Mouse (Mus musculus) limb, embryonic 14.5 days (tissue): ENCODE measurements at regions not wholly inside any gene's neighbourhood (a gene's known extent, or its start where the extent isn't known, plus 50 kb on each side); places are given as distances from the start of the nearest gene placed in this dataset.
A peak's percentile ranks its signal among the peaks of the same experiment; 100 is the strongest.

Experiments
- ATAC-seq: fragments of 200-750 bp; cut with Nextera tagmentation; 2 replicates; pipeline ENCODE4 v1.8.0; 2017; ENCODE audit warnings: low read depth, moderate number of reproducible peaks, moderate TSS enrichment; ENCODE audit not compliant: low FRiP score
- DNase-seq: peaks from one replicate; pipeline ENCODE4 v3.0.0-alpha.2; 2015; ENCODE audit warnings: low spot score
- H3K27ac ChIP-seq: fragments of 300-500 bp; sonication (generic); replicated peaks from 2 replicates; pipeline ENCODE4 v1.5.1; 2014; ENCODE audit warnings: low read depth, mild to moderate bottlenecking, low read length, moderate library complexity, mixed read lengths
- H3K27me3 ChIP-seq: fragments of 300-500 bp; sonication (generic); 2 replicates; pipeline ENCODE4 v1.6.1; 2014; ENCODE audit warnings: low read length, mixed read lengths; ENCODE audit not compliant: control insufficient read depth, insufficient read depth
- H3K36me3 ChIP-seq: fragments of 300-500 bp; sonication (generic); 2 replicates; pipeline ENCODE4 v1.6.1; 2014; ENCODE audit warnings: mild to moderate bottlenecking, low read length, moderate library complexity, mixed read lengths; ENCODE audit not compliant: control insufficient read depth, insufficient read depth
- H3K4me1 ChIP-seq: fragments of 300-500 bp; sonication (generic); 2 replicates; pipeline ENCODE4 v1.6.1; 2014; ENCODE audit warnings: antibody characterized with exemption, low read length, mixed read lengths; ENCODE audit not compliant: control insufficient read depth, insufficient read depth
- H3K4me2 ChIP-seq: fragments of 300-500 bp; sonication (generic); replicated peaks from 2 replicates; pipeline ENCODE4 v1.6.1; 2014; ENCODE audit warnings: low read depth, mild to moderate bottlenecking, low read length, moderate library complexity; ENCODE audit not compliant: severe bottlenecking
- H3K4me3 ChIP-seq: fragments of 300-500 bp; sonication (generic); replicated peaks from 2 replicates; pipeline ENCODE4 v1.5.1; 2014; ENCODE audit warnings: low read length
- H3K9ac ChIP-seq: fragments of 300-500 bp; sonication (generic); 2 replicates; pipeline ENCODE4 v1.6.1; 2014; ENCODE audit warnings: mild to moderate bottlenecking, low read depth, low read length, moderate library complexity; ENCODE audit not compliant: severe bottlenecking
- H3K9me3 ChIP-seq: fragments of 300-500 bp; sonication (generic); 2 replicates; pipeline ENCODE4 v1.6.1; 2016; ENCODE audit warnings: low read length; ENCODE audit not compliant: control insufficient read depth
- POLR2A ChIP-seq: fragments of 200-500 bp; IDR thresholded peaks from 2 replicates; pipeline ENCODE4 v1.8.0; 2012; ENCODE audit warnings: inconsistent platforms, mild to moderate bottlenecking, moderate library complexity, borderline replicate concordance; ENCODE audit not compliant: insufficient read depth, insufficient read length; ENCODE audit errors: extremely low read depth
- WGBS: fragments of 180-500 bp; shearing (Covaris S2); extraction: QIAGEN DNeasy Blood & Tissue Kit; methylation state at CpG from one replicate; pipeline ENCODE4 v1.1.7; 2014; 5-methylcytosine and 5-hydroxymethylcytosine counted together

DNA sequence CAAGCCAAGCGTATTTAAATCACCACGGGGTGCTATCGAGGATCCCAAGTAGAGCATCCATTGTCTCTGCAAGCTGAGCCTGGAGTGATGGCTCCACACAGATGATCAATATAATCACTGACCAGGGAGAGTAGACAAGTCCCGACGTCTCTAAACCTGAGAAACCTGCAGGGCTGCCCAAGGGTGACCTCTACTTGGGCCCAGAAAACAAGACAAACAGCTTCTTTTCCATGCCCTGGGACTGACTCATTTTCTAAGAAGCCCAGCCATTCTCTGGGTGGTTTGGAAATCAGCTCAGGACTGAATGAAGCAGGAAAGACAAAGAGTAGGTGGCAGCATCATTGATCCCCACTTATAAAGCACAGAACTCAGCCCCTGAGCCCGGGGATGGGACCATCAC, 221.5 kb downstream of the 4933412E24Rik start:
- Histone ChIP-seq H3K4me2 (no peak overlapping the region), H3K9ac (no peak overlapping the region), H3K36me3 (no peaks in the 10 kb centered on the region), H3K27me3 (no peaks in the 10 kb centered on the region), H3K9me3 (no peaks in the 10 kb centered on the region), H3K27ac (no peak overlapping the region), H3K4me1 (0 out of 2 replicates have a peak, but pooled peaks cover 3% of the 10 kb centered on the region), H3K4me3 (no peak overlapping the region)
- ATAC-seq (no peak), DNase-seq (no peak)
- no peak for TF ChIP-seq POLR2A
- WGBS, result 91% methylated on average over 6 of the region's 6 CpGs

DNA sequence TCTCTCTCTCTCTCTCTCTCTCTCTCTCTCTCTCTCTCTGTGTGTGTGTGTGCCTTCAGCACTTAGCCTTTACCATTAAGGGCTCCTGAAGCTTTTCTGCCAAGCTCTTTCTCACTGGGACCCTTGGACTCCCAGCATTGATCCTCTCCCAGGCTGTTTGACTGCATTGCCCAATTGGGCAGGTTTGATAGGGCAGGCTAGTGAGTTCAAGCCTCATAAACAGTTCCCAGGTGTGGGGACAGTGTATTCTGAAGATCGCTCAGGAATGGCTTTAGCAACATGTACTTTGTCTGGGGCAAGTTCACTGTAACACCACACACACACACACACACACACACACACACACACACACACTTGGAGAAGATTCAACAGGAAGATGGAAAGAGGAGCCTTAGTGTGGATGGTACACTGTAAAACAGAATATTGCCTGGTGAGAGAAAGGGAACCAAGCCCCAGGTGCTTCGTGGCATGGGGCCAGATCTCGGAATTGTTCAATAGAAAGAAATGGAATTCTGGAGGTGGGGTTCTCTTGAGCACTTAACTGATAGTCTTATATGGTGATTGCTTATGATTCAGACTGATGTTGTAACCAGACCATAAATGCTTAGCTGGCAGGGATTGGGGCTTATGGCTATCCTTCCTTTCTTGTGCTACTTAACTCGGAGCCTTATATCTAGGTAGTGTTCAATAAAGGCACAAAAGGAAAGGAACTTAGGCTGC, 229.5 kb downstream of the 4933412E24Rik start:
- no peak overlapping the region for H3K9ac ChIP-seq
- WGBS, result 76% methylated on average over 4 of the region's 4 CpGs
- TF ChIP-seq POLR2A, result no peak
- no peaks in the 10 kb centered on the region for H3K9me3 ChIP-seq
- ATAC-seq, result no peak
- peaks cover 17% of the 10 kb centered on the region for H3K4me1 ChIP-seq
- H3K27ac ChIP-seq, result no peak overlapping the region
- no peaks in the 10 kb centered on the region for H3K36me3 ChIP-seq
- DNase-seq, result no peak
- no peak overlapping the region for H3K4me2 ChIP-seq
- no peaks in the 10 kb centered on the region for H3K27me3 ChIP-seq
- H3K4me3 ChIP-seq, result no peak overlapping the region

DNA sequence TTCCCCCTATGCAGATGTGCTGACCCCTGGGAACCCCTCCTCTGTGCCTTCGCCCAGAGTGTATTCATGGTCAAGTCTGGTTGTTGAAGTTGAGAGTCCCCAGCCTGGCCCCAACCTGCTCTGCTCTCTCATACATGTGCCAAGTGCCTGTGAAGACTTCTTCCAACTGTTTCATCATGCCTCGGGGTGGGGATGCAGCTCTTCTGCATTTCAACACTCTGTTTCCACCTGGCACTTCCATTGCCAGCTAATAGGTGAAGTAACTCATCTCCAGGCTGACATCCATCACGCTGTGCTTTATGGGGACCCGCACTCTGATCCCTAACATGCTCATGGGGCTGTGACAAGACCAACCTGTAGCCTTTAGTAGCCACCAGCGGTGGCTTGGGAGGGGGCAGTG, 230.4 kb downstream of the 4933412E24Rik start:
- H3K36me3 ChIP-seq, result no peaks in the 10 kb centered on the region
- WGBS, result 89% methylated on average over 5 of the region's 5 CpGs
- peaks cover 17% of the 10 kb centered on the region for H3K4me1 ChIP-seq
- H3K4me3 ChIP-seq, result no peak overlapping the region
- H3K9ac ChIP-seq, result no peak overlapping the region
- H3K9me3 ChIP-seq, result no peaks in the 10 kb centered on the region
- no peak for TF ChIP-seq POLR2A
- DNase-seq (no peak), ATAC-seq (no peak)
- no peak overlapping the region for H3K4me2 ChIP-seq
- H3K27me3 ChIP-seq, result no peaks in the 10 kb centered on the region
- H3K27ac ChIP-seq, result no peak overlapping the region

DNA sequence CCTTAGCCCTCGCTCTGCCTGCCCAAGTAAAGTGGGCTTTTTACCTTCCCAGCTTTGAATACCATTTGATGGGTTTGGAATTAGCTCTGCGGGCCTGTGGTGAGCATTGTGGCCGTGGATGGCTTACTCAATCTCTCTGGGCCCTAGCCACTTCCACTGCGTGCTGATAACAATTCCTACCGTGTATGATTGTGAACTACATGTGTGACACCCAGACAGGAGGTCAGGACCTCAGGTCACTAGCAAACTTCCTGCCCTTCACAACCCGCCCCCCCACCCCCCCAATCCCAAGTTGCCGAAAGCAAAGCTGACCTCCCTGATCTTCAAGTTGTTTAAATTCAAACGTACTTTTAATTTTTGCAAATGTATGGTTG, 231.9 kb downstream of the 4933412E24Rik start:
- no peaks in the 10 kb centered on the region for H3K27me3 ChIP-seq
- no peaks in the 10 kb centered on the region for H3K36me3 ChIP-seq
- peaks cover 17% of the 10 kb centered on the region for H3K4me1 ChIP-seq
- no peak overlapping the region for H3K4me3 ChIP-seq
- no peak overlapping the region for H3K9ac ChIP-seq
- 38% methylated on average over 8 of the region's 8 CpGs for WGBS
- DNase-seq, result no peak
- H3K4me2 ChIP-seq, result 0 out of 2 replicates have a peak overlapping the region, but pooled peaks have one; percentile 25
- no peak for ATAC-seq
- H3K9me3 ChIP-seq, result no peaks in the 10 kb centered on the region
- H3K27ac ChIP-seq, result no peak overlapping the region
- TF ChIP-seq POLR2A, result no peak

DNA sequence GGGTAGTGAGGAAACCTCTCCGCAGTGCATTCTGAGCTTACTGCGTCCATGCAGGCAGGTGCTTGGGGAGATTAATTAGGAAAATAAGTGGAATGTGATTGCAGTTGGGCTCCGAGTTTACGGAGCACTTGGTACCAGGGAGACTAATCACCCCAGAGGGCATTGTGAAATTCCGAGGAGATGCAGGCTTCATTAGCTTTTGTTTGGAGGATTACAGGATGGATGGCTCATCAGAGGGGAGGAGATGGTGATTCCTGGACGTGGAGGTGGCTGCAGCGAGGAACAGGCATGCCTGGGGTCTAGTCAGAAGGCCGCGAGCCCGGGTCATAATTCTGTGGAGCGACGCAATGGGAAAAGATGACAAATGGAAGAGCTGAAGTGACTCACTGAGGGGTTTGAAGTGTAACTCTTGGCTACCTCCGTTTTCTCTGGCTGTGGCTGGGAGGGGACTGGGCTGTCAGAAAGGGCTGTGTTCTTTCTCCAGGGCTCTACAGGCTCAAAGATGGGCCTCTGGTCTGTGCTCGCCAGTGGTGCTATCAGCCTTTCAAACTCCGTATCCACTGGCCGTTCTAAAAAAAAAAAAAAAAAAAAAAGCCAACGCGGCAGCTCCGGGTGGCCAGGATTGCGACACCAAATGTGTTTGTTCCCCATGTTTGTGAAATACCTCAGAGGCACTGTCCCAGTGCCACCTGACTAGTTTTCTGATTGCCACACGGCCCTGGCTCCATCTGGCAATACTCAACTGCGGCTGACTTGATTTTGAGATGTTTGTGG, 232.4 kb downstream of the 4933412E24Rik start:
- Histone ChIP-seq H3K27ac (no peak overlapping the region), H3K4me1 (peaks cover 17% of the 10 kb centered on the region), H3K36me3 (no peaks in the 10 kb centered on the region), H3K9me3 (no peaks in the 10 kb centered on the region), H3K9ac (no peak overlapping the region), H3K27me3 (no peaks in the 10 kb centered on the region), H3K4me3 (no peak overlapping the region), H3K4me2 (peak overlapping the region; percentile 25)
- ATAC-seq (no peak), DNase-seq (no peak)
- WGBS, result 7% methylated on average over 22 of the region's 22 CpGs
- TF ChIP-seq POLR2A, result no peak
